Mouse (Mus musculus): Measurements from ENCODE around the gene Akt2.
A peak's percentile ranks its signal among the peaks of the same experiment; 100 is the strongest.
"Not testable (repeated sequence)": the region's sequence is repeated elsewhere in the genome, so short reads cannot be mapped to it uniquely, and the experiment has no call there.

Akt2 gene

DNA sequence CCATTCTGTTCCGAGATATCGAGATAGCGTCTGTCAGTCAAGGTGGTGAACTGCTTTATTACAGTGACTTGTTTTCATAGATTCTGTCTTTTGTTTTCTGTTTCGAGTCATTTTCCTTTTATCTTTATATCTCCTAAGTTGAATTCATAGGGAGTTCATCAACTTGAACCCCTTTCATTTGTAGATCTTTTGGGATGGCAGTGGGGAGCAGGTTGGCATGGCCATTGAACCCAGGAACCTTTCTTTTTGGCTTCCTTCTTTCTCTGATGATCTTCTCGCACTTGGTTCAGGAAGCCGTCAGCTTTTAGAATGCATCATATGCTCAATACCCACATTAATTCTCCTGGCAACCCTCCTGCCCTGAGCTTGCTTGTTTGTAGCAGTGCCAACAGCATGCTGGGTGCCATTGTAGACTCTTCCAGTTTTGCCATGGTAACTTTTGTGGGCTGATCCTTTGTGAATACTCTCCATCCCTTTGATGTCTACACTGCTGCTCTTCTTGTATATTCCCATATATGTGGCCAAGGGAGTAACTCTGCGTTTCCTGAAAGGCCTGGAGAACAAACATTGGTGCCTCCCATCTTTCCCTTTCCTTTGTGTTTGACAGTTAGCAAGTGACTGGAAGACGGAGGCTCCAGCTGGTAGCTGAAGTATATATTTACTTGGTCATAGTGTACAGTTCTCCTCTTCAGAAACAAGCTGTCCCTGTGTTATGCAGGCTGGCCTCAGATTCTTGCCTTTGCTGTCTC is 22.6 kb downstream of the Akt2 start:
- DNase-seq (ENCODE audit: low spot score): no peak

DNA sequence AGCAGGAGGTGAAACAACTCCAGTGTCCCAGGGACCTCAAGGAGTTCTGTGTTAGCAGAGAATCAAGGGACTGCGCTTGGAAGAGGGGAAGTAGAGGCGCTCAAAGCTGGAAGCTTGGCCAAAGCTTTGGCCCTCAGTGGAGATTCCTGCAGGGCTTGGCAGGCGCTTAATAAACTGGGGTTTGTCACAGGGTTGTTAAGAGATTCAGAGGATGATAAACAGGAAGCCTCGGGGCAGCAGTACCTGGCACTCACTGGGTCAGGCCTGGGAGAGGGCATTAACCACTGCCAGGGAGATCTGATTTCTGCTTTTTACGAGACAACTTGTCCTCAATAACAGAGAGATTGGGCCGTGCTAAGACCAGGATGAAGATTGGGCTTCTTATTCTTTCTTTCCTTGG is 29.7 kb downstream of the Akt2 start:
- no peak for DNase-seq (ENCODE audit: low spot score)

DNA sequence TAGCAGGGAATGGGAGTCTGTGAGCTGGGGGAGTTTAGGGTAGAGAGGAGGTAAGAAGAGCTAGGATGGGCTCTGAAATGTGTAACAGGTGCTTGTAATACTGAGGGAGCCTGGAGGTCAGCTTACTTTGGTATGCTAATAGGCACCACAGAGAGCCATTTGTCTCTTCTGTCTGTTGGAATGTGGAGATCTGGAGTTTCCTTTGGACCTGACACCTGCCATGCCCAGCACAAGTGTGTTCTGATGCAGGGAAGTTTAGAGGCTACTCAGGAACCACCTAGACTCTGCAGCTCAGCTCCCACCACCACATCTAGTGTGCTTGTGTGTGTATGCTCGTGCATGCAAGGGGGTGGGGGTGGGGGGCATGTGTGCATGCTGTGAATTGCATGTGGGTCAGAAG is 30.9 kb downstream of the Akt2 start:
- DNase-seq (ENCODE audit: low spot score): no peak

DNA sequence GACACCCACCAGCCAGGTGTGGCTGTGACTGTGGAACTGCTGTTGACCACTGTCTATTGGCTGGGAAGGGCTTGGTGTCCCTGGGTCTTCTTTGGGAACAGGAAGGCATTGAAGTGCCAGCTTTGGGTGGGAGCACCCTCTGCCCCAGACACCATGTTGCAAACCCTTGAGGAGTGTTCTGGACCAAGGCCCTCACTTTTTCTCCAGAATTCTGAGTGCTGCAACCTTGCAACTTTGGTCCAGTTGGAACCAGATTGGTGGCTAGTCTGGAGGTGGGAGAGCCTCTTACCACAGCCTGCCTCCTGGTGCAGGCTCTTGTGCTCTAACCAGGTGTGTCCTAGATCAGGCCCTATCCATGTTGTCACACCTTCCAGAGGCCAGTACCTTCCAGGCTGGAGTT is 33.6 kb downstream of the Akt2 start:
- DNase-seq (ENCODE audit: low spot score): no peak

DNA sequence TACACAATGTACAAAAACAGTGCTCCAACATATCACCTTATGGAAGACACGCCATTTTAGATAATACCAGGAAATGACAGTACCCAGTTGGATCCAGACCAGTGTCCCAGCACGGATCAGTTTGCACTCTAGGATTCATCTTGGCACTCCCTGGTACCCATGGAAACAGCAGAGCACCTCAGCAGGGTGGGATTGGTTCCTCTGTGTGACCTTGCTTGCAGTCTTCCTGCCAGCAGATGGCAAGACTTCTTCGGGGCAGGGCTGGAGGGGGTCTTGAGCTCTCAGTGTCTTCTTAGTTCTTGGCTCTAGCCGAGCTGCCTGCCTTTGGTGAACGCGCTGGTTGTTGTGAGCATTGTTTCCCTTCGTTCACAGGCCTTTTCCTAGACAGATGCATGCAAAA is 36.4 kb downstream of the Akt2 start:
- no peak for DNase-seq (ENCODE audit: low spot score)

DNA sequence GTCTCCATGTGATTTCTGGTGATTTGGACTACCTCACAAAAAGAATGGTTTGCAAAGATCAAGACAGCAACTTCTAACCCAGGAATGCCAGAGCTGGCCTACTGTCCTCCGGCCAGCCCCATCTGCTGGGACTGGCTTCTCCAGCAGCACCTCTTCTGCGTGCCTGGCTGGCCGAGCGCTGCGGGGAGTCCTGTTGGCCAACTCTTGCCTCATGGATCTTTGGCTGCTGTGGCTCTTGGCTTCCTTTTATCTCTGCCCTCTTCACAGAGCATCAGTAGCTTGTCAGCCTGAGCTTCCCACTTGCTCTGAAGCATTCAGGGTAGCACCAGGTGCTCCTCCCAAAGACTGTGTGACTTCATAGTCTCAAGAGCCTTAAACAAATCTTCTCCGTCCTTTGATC is 36.8 kb downstream of the Akt2 start:
- no peak for DNase-seq (ENCODE audit: low spot score)

DNA sequence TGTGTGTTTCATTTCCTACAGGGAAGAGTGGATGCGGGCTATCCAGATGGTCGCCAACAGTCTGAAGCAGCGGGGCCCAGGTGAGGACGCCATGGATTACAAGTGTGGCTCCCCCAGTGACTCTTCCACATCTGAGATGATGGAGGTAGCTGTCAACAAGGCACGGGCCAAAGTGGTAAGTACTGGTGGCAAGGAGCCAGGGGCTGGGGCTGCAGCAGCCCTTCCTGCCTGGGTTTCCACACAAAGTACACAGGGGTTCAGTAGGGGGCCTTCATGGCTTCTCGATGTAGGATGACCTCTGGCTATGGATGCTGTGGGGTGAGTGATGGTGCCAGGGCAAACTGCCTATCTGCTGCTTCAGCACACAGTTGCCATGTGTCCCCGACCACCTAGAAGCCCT is 37.5 kb downstream of the Akt2 start:
- not testable (repeated sequence) for DNase-seq (ENCODE audit: low spot score)

DNA sequence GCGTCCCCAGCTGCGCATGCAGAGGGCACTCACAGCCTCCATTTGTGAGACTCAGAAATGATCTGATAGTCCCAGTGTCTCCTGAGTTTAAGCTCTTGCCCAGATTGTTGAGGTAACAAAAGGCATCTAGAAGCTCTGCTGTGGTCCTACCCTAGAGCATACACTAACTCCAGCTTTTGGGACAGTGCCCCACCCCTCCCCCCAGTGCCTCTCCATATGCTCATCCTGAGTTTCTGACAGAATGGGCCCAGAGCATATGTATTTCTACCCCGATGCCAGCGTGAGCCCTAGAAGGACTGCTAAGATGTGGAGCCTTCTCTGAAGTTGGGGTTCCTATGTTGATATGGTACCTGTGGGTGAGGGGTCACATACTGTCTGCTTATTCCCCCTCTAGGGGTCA is 40.1 kb downstream of the Akt2 start:
- DNase-seq (ENCODE audit: low spot score): no peak

DNA sequence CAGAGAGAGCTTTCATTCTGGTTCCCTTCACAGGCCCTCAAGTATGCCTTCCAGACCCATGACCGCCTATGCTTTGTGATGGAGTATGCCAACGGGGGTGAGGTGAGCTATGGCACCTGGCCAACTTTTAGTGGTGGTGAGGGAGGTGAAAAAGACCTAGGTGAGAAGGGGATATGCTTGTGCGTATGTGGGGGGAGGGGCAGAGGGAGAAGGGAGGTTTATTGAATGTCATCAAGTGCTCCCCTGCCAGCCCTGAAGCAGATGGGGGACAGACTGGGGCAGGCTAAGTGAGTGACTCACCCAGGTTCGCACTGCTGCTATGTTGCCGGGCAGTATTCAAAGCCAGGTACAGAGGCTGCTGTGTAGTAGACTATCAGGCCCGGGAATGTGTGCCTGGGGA is 41.8 kb downstream of the Akt2 start:
- no peak for DNase-seq (ENCODE audit: low spot score)

DNA sequence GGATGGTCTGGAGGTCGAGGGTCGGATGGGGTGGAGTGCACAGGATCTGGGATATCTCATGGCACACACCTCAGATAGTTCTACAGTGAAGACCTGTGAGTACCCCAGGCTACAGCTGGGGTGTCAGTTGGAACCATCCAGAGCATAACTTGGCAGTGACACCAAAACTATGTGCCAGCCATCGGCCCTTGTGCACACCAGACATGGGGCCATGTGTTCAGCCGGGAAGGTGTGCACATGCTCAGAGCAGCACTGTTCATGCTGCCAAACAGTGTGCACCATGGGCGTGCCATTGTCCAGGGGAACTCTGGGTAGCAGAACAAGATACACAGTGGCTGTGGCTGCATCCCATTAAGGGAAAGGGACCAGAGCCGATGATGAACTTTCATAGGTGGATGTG is 43.3 kb downstream of the Akt2 start:
- DNase-seq (ENCODE audit: low spot score): no peak

DNA sequence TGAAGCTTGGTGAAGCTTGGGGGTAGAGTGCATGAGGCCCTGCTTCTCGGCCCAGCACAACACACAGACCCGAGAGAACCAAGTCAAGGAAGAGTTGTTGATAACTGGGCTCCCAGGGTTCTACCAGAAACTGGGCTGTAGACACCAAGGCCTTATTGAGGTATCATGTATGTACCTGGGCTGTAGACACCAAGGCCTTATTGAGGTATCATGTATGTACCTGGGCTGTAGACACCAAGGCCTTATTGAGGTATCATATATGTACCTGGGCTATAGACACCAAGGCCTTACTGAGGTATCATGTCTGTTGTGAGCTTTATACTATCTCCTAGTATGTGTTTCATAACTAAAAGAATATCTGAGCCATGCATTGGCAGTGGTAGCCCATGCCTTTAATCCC is 43.7 kb downstream of the Akt2 start:
- not testable (repeated sequence) for DNase-seq (ENCODE audit: low spot score)

DNA sequence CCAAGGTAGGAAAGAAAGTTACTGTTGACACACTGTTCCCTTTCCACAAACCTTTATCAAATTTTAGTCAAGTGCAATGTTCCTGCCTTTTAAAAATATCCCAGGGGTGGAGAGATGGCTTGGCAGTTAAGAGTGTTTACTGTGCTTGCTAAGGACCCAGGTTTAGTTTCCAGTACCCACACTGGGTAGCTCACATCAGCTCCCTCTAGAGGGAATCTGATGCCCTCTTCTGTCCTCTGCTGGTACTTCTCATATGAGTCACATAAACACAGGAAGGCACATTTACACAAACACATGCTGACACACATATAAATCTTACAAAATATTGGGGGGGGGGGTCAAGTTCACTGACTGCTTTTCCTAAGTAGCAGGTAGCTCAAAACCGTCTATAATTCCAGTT is 53.1 kb downstream of the Akt2 start:
- DNase-seq (ENCODE audit: low spot score): no peak

DNA sequence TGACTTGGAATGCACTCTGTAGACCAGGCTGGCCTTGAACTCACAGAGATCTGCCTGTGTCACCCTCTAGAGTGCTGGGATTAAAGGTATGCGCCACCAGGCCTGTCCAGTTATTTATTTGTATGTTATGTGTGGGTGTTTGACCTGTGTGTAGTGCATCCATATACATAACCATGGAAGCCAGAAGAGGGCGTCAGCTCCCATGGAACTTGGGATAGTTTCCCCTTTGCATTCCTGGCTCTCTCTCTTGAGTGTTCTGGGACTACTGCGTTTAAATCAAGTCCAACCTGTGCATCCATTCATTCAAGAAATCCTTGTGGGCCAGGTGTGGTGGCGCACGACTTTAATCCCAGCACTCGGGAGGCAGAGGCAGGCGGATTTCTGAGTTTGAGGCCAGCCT is 55.2 kb downstream of the Akt2 start:
- no peak for DNase-seq (ENCODE audit: low spot score)

DNA sequence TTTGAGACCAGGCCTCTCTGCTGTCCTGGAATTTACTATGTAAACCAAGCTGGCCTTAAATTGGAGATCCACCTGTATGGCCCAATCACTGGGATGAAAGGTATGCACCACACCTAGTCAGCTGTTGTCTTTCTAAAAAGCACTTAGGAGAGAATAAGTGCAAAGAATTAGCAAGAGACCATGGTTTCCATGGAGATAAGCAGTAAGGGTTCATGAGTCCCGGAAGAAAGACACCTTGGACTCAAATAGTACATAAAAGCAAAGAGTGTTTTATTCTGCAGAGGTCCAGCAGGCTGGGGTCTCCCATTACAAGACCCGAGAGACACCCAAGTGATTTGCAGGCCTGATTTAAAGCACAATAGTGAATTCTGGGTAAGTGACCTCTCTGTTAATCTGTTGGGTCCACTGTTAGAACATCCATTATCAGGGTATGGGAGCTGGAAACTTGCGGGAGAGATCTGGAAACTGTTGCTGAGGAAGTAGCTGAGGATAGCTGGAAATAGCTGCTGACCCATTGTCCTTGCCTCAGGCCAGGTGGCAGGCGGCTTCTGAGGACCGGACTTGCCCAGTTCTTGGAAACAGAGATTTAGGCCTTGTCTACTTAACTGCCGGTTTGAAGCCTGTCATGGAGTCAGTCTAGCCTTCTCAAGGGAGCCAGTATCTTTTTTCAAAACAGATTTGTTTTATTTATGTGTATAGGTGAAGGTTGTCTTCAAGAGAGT is 56.1 kb downstream of the Akt2 start:
- DNase-seq (ENCODE audit: low spot score): no peak

DNA sequence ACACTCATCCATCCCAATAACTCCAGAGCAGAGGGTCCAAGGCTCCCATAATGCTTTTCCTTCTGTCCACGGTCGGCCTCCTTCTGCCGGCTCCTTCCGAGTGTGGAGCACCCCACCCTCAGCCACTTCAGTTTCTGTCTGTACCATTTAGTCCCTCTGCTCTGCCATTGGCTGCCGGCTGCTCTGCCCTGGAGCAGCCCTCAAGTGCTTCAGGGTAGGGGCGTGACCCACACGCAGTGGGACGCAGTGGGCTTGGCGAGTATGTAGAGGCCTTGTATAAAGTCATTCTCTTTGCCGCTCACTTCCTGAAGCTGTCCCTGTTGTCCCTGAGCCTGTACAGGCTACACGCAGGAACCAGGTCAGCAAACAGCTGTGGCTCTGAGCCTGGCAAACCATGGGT is 58.4 kb downstream of the Akt2 start:
- DNase-seq (ENCODE audit: low spot score): no peak

DNA sequence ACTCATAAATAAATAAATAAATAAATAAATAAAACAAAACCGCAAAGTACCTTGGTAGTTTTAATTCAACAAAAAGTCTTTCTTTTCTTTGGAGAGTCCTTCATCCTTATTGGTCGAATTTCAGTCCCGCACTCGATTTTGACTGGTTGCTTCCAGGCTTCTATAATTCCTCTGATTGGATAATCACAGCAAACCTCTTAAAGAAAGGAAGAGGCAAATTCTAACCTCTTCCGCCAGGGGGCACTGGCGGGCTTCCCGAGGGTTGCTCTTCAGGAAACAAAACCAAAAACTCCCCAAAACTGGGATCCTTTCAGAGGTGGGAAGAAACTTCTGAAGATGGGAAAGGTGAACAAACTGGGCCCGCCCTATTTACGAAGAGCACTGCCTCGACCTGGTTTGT is 59.6 kb downstream of the Akt2 start:
- peak; percentile 86 for DNase-seq (ENCODE audit: low spot score)

DNA sequence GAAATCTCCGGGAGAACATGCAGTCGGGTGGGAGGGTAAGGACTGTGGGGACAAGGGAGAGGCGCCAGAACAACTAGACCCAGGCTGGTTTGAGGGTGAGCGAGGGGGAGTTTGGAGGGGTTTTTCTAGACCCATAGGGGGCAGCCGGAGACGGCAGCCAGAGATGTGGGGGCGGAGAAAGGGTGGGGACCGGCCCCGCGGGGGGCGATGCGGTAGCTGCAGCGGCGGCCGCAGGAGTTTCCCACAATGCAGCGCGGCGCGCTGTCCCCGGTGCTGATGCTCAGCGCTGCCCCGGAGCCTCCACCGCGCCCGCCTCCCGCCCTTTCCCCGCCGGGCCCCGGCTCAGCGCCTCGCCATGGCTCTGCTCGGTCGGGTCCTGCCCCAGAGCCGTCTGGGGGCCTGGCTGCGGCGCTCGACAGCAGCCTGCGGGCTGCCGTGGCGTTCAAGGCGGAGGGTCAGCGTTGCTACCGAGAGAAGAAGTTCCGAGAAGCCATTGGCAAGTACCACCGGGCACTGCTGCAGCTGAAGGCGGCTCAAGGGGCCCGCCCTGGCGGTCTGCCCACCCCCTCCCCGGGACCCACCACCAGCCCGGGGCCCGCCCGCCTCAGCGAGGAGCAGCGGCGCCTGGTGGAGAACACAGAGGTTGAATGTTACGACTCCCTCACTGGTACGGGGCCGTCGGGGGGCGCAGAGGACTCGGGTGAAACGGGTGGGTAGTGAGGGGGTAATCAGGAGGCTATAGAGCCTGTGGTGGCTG is 62.5 kb downstream of the Akt2 start, which contains the start of gene Ttc9b:
TSS of gene Ttc9b (plus strand) at position 235 of the 757 bp plus-strand sequence.
- no peak for DNase-seq (ENCODE audit: low spot score)

DNA sequence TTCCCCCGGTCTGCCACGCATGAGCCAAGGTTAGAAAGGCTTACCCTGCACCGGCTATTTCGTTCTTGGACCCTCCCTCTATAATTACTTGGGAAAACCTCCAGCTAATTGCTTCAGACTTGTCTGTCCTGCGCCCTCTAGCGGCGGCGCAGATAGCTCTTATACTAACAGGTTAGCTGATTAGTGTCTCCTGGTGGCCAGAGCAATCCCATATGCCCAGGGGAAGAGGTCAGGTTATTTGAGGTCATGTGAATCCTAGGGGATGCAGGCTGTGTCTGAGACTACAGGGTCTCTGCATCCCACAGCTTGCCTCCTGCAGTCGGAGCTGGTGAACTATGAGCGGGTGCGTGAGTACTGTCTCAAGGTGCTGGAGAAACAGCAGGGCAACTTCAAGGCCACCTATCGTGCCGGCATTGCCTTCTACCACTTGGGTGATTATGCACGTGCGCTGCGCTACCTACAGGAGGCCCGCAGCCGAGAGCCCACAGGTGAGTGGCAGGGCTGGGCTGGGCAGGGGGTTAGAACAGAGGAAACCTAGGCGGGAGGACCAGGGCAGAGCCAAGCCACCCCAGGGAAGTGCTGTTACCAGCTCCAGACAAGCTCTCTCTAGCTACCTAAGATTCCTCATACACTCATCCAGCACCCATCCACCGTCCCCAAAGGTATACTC is 63.4 kb downstream of the Akt2 start:
- DNase-seq (ENCODE audit: low spot score): peak; percentile 61

DNA sequence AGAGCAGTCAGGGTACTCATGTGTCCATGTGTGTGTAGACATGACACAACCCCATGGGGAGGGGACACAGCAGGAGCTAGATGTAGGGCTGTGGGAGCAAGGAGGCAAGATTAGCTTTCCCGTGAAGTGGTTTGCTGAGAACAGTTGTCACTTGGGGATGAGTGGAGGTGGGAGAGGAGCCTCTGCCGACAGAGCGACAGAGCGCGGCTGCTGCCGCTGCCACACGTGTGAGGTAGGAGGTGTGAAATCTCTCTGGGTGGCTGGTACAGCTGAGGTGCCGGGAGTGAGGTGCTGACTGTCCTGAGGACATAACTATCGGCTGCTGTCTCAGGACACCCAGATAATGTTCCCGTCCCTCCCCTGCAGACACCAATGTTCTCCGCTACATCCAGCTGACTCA is 64.2 kb downstream of the Akt2 start:
- DNase-seq (ENCODE audit: low spot score): no peak

DNA sequence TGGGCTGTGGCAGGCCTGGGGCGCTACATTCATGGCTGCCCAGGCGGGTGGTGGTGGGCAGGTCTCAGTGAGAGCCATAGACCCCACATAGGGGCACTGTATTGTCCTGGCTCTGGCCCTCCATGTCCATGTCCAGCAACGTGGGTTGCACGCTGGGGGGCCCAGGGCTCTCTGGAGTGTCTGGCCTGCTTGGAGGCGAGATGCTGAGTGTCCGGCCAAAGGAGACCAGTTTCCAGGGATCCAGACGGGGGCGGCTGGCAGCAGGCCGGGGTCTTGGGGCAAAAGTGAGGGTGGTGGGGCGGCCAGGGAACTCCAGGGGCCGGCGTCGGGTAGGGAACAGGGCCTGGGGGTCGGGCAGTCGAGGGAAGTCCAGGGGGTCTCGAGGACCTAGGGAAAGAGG is 65.2 kb downstream of the Akt2 start:
- DNase-seq (ENCODE audit: low spot score): no peak

DNA sequence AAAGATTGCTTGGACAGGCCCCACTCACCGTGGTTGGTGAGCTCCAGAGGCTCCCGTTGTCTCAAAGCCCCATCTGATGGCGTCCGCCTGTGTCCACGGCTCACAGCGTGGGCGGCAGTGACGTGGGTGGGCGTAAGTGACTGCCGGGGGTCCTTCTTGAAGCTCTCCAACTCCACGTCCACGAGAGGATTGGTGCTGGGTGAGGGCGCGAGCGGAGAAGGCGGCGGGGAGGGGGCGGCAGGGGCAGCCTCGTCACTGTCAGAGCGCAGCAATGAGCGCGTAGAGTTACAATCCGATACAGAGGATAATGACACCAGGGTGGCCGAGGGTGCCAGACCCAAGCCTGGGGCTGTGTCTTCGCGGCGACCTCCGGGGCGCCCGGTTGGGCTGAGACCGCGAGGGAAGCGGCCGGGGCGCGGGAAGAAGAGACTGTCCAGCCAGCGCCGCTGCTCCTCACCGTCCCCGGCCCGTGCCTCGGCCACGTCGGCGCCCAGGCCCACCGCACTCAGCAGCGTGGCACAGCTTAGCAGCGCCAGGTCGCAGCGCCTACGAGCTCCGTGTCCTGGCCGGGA is 66.6 kb downstream of the Akt2 start:
- no peak for DNase-seq (ENCODE audit: low spot score)

Data from c-Kit-positive CD71-positive TER-119-positive erythroid progenitor cells, embryonic 14.5 days (primary cell).